Mouse (Mus musculus) CD4-positive, CD25-positive, alpha-beta regulatory T cell (primary cell): ENCODE measurements around the gene S1pr1. TPM values are rescaled to one million over a fixed set of nuclear protein-coding genes. Genes with fewer than 3 reads are reported as not detected.

Experiments used
- polyA plus RNA-seq: library from polyadenylated mRNA; unstranded; fragments of 100-300 nt; shearing (Covaris generic); gene quantifications from one replicate; pipeline ENCODE4 v1.2.1, GENCODE M21; 2017

Gene S1pr1
- 506 TPM for polyA plus RNA-seq

GRCm38 (mm10) chr3:115714671-115715651 lies at the start of gene S1pr1:
TSS of gene S1pr1 (minus strand) at chr3:115715072.

Other genes starting within 250 kb of the S1pr1 start
- 92.5 TPM for gene Dph5, start 172.8 kb upstream of the S1pr1 start, polyA plus RNA-seq